Mouse (Mus musculus) kidney, postnatal 0 days (tissue): ENCODE measurements around the gene B430306N03Rik. TPM values are rescaled to one million over a fixed set of nuclear protein-coding genes. Genes with fewer than 3 reads are reported as not detected.

ENCODE experiments used
- ATAC-seq: fragments of 200-750 bp; cut with Nextera tagmentation; replicated peaks from 2 replicates; pipeline ENCODE4 v1.8.0; 2017; ENCODE audit warnings: low read depth, moderate number of reproducible peaks, moderate TSS enrichment, moderate library complexity; ENCODE audit not compliant: low FRiP score
- DNase-seq: peaks from one replicate; pipeline ENCODE4 v3.0.0-alpha.2; 2016; ENCODE audit warnings: low spot score
- H3K27ac ChIP-seq: fragments of 300-500 bp; sonication (generic); 2 replicates; pipeline ENCODE4 v1.5.1; 2014; ENCODE audit warnings: mild to moderate bottlenecking
- H3K27me3 ChIP-seq: fragments of 300-500 bp; sonication (generic); 2 replicates; pipeline ENCODE4 v1.6.1; 2014; ENCODE audit warnings: low read length, mixed read lengths; ENCODE audit not compliant: insufficient read depth
- H3K36me3 ChIP-seq: fragments of 300-500 bp; sonication (generic); 2 replicates; pipeline ENCODE4 v1.6.1; 2014; ENCODE audit warnings: low read length, mixed read lengths; ENCODE audit not compliant: insufficient read depth
- H3K4me1 ChIP-seq: fragments of 300-500 bp; sonication (generic); replicated peaks from 2 replicates; pipeline ENCODE4 v1.6.1; 2014; ENCODE audit warnings: antibody characterized with exemption, low read length, mixed read lengths; ENCODE audit not compliant: insufficient read depth
- H3K4me2 ChIP-seq: fragments of 300-500 bp; sonication (generic); 2 replicates; pipeline ENCODE4 v1.6.1; 2014; ENCODE audit warnings: mild to moderate bottlenecking, low read length, moderate library complexity, mixed read lengths
- H3K4me3 ChIP-seq: fragments of 300-500 bp; sonication (generic); replicated peaks from 2 replicates; pipeline ENCODE4 v1.5.1; 2014; ENCODE audit warnings: low read depth, low read length
- H3K9ac ChIP-seq: fragments of 300-500 bp; sonication (generic); 2 replicates; pipeline ENCODE4 v1.6.1; 2014; ENCODE audit warnings: low read depth, low read length
- H3K9me3 ChIP-seq: fragments of 300-500 bp; sonication (generic); replicated peaks from 2 replicates; pipeline ENCODE4 v1.6.1; 2016; ENCODE audit warnings: low read length, inconsistent platforms, mixed read lengths
- CTCF ChIP-seq: IDR thresholded peaks from 2 replicates; pipeline ENCODE4 v1.5.1; 2016; ENCODE audit warnings: antibody characterized with exemption, low read depth, mild to moderate bottlenecking, moderate library complexity
- WGBS: fragments of 180-500 bp; shearing (Covaris S2); extraction: QIAGEN DNeasy Blood & Tissue Kit; methylation state at CpG from one replicate; pipeline ENCODE4 v1.1.7; 2014; 5-methylcytosine and 5-hydroxymethylcytosine counted together
- polyA plus RNA-seq: library from polyadenylated mRNA; unstranded; fragments of >200 nt; fragmentation: Nextera tagmentation; extraction: Ambion mirVana; gene quantifications from 2 replicates; pipeline ENCODE4 v1.2.1, GENCODE M21; 2015

B430306N03Rik gene
- polyA plus RNA-seq, 1 experiment from 2014 or later, result 0.28 TPM

GRCm38 (mm10) chr17:48365511-48366155 is 49.7 kb downstream of the B430306N03Rik start:
- H3K4me3 ChIP-seq, result no peak overlapping the region
- no peaks in the 10 kb centered on the region for H3K4me1 ChIP-seq
- no peak for DNase-seq
- no peak overlapping the region for H3K27ac ChIP-seq
- H3K36me3 ChIP-seq, result no peaks in the 10 kb centered on the region
- H3K9me3 ChIP-seq, result no peaks in the 10 kb centered on the region
- WGBS, result 88% methylated on average over 9 of the region's 9 CpGs
- ATAC-seq, result no peak
- no peaks in the 10 kb centered on the region for H3K27me3 ChIP-seq
- H3K4me2 ChIP-seq, result no peak overlapping the region
- H3K9ac ChIP-seq, result no peak overlapping the region
- no peak for TF ChIP-seq CTCF

- no peak for DNase-seq
- WGBS, result 74% methylated on average over 5 of the region's 5 CpGs
These were observed 50.9 kb downstream of the B430306N03Rik start for GRCm38 (mm10) chr17:48366806-48367205.

GRCm38 (mm10) chr17:48371621-48372020 is 55.7 kb downstream of the B430306N03Rik start:
- Histone ChIP-seq H3K4me3 (no peak overlapping the region), H3K4me1 (no peaks in the 10 kb centered on the region), H3K9ac (no peak overlapping the region), H3K9me3 (no peaks in the 10 kb centered on the region), H3K27me3 (no peaks in the 10 kb centered on the region), H3K36me3 (no peaks in the 10 kb centered on the region), H3K4me2 (no peak overlapping the region), H3K27ac (no peak overlapping the region)
- no peak for TF ChIP-seq CTCF
- DNase-seq (no peak), ATAC-seq (no peak)

More at GRCm38 (mm10) chr17:48366806-48367205, 50.9 kb downstream of the B430306N03Rik start:
- Histone ChIP-seq H3K27ac (no peak overlapping the region), H3K36me3 (no peaks in the 10 kb centered on the region), H3K4me2 (no peak overlapping the region), H3K9me3 (no peaks in the 10 kb centered on the region), H3K27me3 (no peaks in the 10 kb centered on the region), H3K4me1 (no peaks in the 10 kb centered on the region), H3K9ac (no peak overlapping the region), H3K4me3 (no peak overlapping the region)
- no peak for ATAC-seq
- no peak for TF ChIP-seq CTCF

GRCm38 (mm10) chr17:48372987-48373386 is 57.0 kb downstream of the B430306N03Rik start:
- no peak overlapping the region for H3K4me3 ChIP-seq
- H3K36me3 ChIP-seq, result no peaks in the 10 kb centered on the region
- DNase-seq (no peak), ATAC-seq (no peak)
- TF ChIP-seq CTCF, result no peak
- no peak overlapping the region for H3K9ac ChIP-seq
- no peaks in the 10 kb centered on the region for H3K27me3 ChIP-seq
- no peak overlapping the region for H3K27ac ChIP-seq
- WGBS, result 66% methylated on average over 8 of the region's 8 CpGs
- H3K4me2 ChIP-seq, result no peak overlapping the region
- no peaks in the 10 kb centered on the region for H3K9me3 ChIP-seq
- no peaks in the 10 kb centered on the region for H3K4me1 ChIP-seq

DNA sequence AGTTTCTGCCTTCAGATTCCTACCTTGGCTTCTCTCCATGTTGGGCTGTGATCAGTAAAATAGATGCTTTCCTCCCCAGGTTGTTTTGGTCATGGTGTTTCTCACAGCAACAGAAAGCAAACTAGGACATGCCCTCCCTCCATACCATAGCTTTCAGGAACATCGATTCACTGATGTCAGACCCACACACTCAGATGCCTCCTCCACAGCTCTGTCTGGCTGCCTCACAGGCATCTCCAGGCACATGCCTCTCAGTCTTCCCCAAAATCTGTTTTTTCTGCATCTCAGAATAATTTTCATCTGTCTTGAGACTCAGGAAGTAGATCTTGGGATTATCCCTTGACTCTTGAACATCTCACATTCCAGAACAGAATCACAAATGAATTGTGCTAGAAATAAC is 60.2 kb downstream of the B430306N03Rik start:
- ATAC-seq (no peak), DNase-seq (no peak)
- Histone ChIP-seq H3K27ac (no peak overlapping the region), H3K36me3 (no peaks in the 10 kb centered on the region), H3K4me1 (no peaks in the 10 kb centered on the region), H3K27me3 (no peaks in the 10 kb centered on the region), H3K9ac (no peak overlapping the region), H3K4me3 (no peak overlapping the region), H3K4me2 (no peak overlapping the region), H3K9me3 (no peaks in the 10 kb centered on the region)
- WGBS, result 74% methylated on average over 1 of the region's 1 CpGs
- TF ChIP-seq CTCF, result no peak

Other genes starting within 250 kb of the B430306N03Rik start
- not detected in 2 replicates for gene 1700067P10Rik, start 226.8 kb upstream of the B430306N03Rik start, polyA plus RNA-seq
- gene 9830107B12Rik, start 169.9 kb upstream of the B430306N03Rik start, polyA plus RNA-seq, result not detected in 2 replicates
- gene A530064D06Rik, start 148.9 kb upstream of the B430306N03Rik start, polyA plus RNA-seq, result 0.08 and 0.26 TPM in 2 replicates
- 0.08 and 0.13 TPM in 2 replicates for gene Trem1, start 83.4 kb upstream of the B430306N03Rik start, polyA plus RNA-seq
- gene Trem3, start 68.4 kb upstream of the B430306N03Rik start, polyA plus RNA-seq, result 0.16 and 0.32 TPM in 2 replicates
- gene Treml4, start 51.8 kb upstream of the B430306N03Rik start, polyA plus RNA-seq, result 0.20 and 0.32 TPM in 2 replicates
- 0.11 TPM in 1 of 2 replicates, not detected in the other for gene Treml2, start 16.6 kb upstream of the B430306N03Rik start, polyA plus RNA-seq
- 2.5 and 3.0 TPM in 2 replicates for gene Trem2, start 30.3 kb downstream of the B430306N03Rik start, polyA plus RNA-seq
- gene Treml1, start 43.8 kb downstream of the B430306N03Rik start, polyA plus RNA-seq, result 0.21 TPM in 1 of 2 replicates, not detected in the other
- 8.0 and 8.1 TPM in 2 replicates for gene Nfya, start 93.8 kb downstream of the B430306N03Rik start, polyA plus RNA-seq
- gene Oard1, start 93.9 kb downstream of the B430306N03Rik start, polyA plus RNA-seq, result 77.5 and 82.6 TPM in 2 replicates
- gene Apobec2, start 116.8 kb downstream of the B430306N03Rik start, polyA plus RNA-seq, result 0.80 and 0.93 TPM in 2 replicates
- 0.62 and 1.2 TPM in 2 replicates for gene Tspo2, start 135.4 kb downstream of the B430306N03Rik start, polyA plus RNA-seq
- gene Unc5cl, start 138.8 kb downstream of the B430306N03Rik start, polyA plus RNA-seq, result 3.6 and 3.9 TPM in 2 replicates